Mouse (Mus musculus): ENCODE results near the gene Gm28551.
"Not testable (repeated sequence)": the region's sequence is repeated elsewhere in the genome, so short reads cannot be mapped to it uniquely, and the experiment has no call there.

Gene Gm28551

DNA sequence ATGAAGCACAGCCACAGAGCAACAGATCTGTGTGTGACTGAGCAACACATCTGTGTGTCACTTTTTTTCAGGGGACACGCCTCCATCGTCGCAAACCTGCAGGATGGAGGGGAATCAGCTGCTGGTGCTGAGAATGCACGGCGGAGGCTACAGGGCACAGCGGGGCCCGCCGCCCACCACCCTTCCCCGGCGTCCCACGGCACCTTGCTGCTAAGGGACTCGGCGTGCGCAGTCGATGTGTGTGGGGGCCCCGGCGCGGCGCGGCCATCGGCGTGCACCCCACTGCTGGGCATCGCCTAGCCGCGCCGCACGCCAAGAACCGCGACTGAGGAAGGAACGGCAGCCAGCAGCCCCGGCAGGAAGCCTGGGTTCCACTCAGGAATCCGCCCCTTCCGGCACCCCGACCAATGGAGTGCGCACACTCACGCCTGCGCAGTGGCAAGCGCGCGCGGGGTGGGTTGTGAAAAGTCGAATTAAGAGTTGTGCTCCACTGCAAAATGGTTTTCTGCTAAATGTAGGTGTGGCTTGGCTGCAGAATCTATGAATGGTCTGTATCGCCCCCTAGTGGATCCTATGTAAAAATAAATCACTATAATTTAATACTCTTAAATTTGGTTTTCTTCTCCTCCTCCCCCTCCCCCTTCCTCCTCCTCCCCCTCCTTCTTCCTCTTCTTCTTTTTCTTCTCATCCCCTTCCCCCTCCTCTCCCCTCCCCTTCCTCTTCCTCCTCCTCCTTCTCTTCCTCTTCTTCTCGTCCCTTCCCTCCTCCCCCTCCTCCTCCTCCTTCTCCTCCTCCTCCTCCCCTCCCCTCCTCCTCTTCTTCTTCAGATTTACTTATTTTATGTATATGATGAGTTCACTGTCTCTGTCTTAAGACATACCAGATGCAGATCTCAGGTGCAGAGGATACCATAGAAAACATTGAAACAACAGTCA is at the start of gene Gm28551, which contains the start of the genes Asdurf and Asnsd1:
TSS of gene Gm28551 (minus strand) at position 341 of the 935 bp plus-strand sequence.
TSS of gene Asdurf (minus strand) at position 293 of the 935 bp plus-strand sequence.
TSS of gene Asnsd1 (minus strand) at position 426 of the 935 bp plus-strand sequence.
- DNase-seq (ENCODE audit: low read depth, low spot score) = peak; percentile 98

DNA sequence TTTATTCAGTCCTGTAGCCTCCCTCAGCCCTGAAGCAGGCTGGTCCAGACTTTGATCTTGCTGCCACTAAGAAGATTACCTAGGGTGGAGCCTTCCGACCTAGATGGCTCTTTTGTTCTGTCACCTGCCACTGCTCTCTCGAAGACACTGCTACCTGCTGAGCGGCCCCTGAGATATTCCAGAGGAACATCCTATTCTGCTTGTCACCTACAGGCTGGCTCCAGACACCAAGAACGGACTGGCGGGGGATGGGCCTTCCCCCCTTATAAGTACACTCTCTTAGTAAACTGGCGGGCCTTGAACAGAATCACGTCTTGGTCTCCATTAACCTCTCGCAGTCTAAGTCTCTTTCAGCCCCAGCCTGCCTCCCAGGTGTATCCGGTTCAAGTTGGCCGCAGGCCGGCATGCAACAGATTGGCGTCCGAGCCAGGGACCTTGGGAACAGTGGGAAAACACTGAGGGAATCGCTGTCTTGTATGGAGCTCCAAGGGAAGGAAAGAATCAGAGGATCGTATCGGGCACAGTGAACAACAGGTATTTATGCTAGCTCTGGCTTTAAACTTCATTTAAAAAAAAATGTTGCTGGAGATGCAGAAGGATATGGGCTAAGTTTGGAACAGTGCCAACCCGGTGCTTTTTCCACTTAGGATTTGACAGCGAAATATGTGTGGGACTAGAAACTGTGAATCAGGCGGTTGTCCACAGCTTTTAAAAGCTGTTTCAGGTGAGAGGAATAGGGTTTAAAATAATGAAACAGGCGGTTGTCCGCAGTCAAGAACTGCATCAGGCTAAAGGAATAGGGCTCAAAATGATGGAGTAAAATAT is 41.7 kb upstream of the Gm28551 start:
- DNase-seq (ENCODE audit: low read depth, low spot score) = peak; percentile 85

DNA sequence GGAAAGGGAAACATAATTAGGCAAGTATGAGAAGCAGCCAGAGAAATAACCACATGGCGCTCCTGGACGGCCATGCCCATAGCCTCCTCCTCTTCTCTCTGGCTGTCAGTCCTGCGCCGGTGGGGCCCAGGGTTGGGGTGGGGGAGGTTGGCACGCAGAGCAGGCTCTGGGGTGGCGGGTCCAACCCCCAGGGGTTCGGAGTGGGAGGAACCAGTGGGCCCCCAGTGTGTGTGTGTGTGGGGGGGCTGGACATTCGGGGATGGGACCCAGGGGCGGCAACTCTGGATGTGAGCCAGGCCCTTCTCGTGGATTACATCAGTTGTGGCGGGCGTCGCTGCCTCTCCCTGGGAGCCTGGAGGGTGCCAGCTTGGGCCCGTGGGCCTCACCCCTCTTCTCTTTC is 36.3 kb upstream of the Gm28551 start:
- no peak for DNase-seq (ENCODE audit: low read depth, low spot score)

DNA sequence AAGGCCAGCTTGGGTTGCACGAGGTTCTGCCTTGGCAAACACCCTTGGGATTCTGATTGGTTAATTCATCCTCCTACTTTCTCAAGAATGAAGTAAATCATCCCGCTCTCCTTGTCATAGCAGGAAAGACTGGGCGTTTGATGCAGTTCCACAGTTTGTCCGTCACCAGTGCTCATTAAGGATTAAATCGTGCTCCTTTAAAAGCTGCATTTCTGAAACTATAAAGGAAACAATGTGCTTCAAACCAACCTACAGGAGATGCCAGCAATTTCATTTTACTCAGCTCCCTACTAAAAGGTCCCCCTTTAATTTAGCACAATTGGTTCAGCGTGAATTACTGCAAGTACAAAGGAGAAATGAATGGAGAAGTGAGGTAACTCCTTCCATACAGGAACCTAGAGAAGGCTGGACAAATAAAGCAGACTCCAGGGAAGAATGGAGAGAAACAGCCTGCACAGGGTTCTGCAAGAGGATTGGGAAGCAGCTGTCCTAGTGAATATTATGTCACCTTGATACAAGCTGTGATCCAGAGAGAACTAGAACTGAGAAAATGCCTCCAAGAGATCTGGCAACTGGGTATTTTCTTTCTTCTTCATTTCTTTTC is 31.7 kb upstream of the Gm28551 start:
- DNase-seq (ENCODE audit: low read depth, low spot score) = no peak

DNA sequence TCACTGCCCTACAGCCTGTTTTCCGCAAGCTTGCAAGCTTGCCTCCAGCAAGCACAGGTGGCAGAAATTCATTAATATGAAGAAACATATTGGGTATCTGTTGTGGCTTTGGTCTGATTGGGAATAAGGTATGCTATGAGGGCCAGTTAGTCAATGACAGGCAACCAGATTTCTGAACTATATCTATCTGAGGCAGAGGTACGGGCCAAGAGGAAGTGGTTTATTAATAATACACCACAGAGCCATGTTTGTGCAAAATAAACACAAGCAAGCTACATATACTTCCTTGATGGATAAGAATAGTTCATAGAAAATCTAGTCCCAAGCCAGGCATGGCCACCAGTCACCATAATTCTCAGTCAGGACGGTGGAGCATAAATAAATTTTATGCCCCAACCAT is 25.3 kb upstream of the Gm28551 start:
- no peak for DNase-seq (ENCODE audit: low read depth, low spot score)

DNA sequence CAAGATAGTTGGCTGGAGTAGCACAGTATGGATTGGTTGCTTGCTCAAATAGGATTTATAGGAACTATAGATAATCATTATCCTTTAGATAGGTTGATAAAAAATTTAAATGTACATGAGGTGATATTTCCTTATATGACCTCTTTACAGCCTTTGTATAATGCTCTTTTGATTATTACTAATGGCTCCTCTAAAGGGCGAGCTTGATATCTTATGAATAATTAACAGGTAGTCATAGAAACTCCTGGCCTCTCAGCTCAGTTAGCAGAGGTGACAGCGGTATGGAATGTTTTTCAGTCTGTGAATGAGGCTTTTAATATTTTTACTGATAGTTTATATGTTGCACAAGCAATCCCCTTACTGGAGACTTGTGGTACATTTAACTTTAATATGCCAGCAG is 23.5 kb upstream of the Gm28551 start:
- not testable (repeated sequence) for DNase-seq (ENCODE audit: low read depth, low spot score)

DNA sequence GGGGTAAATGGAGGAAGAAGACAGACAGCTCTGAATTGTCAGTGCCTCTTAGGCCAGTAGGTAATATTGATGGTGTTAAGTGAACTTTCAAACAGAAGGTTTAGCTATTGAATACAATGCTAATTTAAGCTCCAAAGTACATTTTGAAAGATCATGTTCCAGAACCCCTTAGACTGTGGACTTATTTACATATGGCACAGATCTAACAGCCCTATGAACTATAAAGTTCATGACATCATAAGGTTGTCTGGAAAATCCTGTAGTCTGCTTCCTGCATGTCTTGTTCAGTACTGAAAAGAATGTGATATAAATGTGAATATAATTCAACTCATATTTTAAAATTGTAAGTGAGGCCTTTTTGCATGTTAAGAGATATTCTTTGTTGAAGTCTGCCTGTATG is 6.5 kb upstream of the Gm28551 start:
- no peak for DNase-seq (ENCODE audit: low read depth, low spot score)

DNA sequence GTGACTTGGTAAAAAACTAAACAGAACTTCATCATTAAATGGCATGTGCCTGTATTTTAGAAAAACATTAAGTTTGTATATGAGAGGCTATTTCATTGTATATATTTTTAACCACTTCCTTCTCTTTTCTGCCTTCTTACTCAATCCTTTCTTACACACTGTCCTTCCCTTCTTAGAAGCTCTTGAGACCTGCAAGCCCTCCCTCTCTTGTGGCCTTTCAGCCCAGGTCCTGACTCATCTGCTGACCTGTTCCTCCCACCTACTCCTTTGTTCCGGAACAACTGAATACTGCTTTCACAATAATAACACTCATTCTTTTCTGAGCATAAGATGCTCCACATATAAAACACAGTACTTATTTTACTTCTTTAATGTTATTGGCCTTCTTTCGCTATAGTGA is 11.4 kb downstream of the Gm28551 start:
- DNase-seq (ENCODE audit: low read depth, low spot score) = no peak

DNA sequence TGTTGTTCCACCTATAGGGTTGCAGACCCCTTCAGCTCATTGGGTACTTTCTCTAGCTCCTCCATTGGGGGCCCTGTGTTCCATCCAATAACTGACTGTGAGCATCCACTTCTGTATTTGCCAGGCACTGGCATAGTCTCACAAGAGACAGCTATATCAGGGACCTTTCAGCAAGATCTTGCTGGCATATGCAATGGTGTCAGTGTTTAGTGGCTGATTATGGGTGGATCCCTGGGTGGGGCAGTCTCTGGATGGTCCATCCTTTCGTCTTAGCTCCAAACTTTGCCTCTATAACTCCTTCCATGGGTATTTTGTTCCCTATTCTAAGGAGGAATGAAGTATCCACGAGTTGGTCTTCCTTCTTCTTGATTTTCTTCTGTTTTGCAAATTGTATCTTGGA is 15.1 kb downstream of the Gm28551 start:
- DNase-seq (ENCODE audit: low read depth, low spot score) = not testable (repeated sequence)

DNA sequence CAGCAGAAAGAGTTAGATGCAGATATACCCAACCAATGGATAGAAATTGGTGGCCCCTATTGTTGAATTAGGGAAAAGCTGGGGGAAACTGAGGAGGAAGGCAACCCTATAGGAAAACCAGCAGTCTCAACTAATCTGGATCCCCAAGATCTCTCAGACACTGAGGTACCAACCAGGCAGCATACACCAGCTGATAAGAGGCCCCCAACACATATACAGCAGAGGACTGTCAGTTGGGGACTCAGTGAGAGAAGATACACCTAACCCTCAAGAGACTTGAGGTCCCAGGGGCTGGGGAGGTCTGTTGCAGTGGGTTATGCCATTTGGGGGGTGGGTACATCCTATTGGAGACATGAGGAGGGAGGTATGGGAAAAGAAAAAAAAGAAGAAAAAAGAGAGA is 17.0 kb downstream of the Gm28551 start:
- no peak for DNase-seq (ENCODE audit: low read depth, low spot score)

DNA sequence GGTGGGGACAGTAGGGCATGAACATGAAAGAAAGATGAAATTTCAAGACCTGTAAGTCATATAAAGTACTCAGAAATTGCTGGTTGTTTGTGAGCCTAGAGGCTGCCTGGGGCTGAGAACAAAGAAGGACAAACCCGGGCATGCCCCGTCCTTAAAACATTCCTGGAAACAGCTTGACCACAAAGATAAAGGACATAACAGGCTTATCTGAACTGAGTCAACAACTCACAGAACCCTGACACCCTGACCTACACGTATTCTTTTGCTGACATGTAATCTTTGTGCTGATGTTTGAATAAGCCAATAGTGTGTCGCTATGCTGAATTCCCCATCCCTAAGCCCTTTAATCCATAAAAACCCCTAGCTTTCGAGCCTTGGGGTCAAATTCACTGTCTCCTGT is 18.9 kb downstream of the Gm28551 start:
- not testable (repeated sequence) for DNase-seq (ENCODE audit: low read depth, low spot score)

DNA sequence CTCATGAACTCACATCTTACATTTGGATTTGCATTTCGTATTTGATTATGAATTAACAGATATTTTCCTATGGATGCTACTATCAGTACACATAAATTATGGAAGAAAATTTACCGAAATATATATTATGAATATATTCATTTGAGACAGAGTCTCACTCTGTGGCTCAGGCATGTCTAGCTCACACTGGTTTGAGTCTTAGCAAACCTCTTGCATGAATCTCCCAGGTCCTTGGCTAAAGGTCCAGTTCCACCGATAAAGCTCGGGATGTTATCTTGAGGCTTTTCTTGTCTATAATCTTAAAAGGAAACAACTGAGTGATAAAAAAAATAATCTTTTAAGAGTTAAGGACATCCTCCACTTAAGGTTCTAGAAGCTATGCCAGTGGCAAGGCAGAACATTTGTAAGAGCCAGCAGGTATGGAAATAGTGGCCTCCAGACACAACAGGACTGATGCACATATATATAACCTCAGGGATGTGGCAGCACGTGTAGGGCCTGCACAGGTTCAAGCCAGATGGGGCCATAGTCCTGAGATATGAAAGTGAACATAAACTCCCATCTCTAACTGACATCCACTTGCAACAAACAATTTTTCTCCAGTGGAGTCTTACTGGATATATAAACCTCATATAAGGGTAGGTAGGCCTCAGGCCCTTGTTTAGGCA is 27.5 kb downstream of the Gm28551 start:
- DNase-seq (ENCODE audit: low read depth, low spot score) = no peak

DNA sequence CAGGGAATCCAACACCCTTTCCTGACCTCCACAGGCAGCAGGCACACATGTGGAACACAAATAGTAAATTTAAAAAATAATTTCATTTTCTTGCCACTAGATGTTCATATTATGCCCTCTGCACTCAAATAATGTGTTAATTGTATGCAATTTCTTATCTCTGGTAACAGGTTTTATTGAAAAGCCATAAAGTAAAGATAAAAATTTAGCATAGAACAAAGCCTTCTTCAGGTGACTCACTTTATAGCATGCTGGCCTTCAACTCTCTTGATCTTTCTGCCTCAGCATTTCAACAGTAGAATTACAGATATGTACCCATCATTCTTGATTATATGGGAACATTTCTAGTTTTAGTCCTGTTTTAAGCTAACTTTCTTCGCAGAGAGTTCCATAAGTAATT is 28.2 kb downstream of the Gm28551 start:
- no peak for DNase-seq (ENCODE audit: low read depth, low spot score)

DNA sequence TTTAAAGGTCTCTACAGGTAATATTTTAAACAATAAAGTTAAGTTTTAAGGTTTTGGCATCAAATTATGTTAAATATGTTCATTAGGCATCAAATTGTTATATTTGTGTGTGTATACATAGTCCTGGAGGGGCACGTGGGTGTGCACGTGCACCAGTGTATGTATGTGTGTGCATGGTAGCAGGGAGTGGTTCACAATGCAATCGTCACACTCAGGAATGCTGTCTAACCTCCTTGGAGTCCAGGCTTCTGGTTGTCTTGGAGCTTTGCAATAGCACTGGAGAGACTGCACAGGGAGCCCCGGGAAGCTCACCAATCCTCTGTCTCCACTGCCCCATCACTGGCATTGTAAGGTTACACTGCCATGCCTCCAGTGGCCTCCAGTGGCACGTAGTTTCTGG is 29.2 kb downstream of the Gm28551 start:
- no peak for DNase-seq (ENCODE audit: low read depth, low spot score)

DNA sequence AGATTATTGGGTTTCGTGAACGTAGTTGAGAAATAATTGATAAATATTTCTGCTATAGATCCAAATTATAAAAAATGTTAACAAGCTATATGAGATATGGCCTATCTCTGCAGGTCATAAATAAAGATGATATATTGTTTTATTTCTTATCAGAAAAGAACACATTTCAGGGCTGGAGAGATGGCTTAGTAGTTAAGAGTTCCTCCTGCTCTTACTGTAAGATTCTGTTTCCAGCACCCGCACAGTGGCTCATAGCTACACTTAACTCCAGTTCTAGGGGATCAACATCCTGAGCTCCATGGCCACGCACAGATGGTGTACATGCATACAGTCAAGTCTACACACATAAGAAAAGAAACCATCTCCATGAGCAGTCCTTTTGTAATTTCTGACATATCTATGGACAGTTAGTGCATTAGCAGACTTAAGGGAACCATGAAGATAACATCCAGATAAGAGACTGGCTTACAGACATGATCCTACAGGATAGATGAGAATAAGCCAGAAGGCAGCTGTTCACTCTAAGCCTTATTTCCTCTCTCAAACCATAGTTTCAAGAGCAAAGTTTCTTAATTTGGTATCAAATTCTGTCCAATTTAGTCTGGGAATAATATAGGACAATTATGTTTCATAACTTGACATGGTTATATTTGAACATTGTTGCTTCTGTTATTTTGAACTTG is 30.7 kb downstream of the Gm28551 start:
- no peak for DNase-seq (ENCODE audit: low read depth, low spot score)

DNA sequence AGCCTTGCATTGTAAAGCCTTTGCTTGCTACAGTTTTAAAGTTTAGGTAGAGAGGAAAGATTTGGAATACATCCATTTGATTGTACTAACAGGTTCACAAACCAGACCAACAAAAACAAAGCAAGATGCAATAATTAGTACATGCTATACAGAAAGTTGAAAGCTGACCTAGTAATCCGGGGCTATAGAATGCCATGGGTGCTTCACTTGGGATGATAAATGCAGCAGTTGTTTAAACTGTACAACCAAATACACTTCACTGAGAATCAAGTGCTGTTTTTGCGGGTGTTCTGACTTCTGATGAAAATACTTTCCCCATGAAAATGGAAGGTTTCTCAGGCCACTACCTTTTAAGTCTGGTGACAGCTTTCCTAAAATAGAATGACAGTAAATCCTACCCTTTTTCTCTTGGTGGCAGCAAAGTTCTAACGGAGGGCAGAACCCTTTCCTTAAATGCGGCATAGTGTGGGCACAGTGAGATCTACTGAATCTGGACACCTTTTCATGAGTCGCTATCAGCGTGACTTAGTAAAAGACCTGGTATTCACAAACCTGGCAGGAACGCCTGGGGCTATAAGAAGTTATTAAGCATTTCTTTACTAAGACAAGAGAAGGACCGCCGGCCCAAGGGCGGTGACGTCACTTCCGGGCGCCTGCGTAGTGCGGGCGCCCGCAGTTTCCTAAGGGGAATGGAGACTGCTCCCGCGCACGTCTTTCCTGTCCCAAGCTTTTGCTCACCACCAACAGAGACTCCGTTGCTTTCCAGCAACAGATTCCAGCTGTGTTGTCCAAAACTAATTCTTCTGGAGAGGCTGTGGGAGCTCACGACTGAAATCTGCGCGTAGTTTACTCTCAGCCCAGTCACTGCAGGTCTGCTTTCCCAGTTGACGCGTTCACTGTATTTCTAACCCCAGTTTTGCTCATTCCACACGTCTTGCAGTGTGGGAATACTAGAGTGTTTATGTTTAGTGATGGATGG is 39.2 kb downstream of the Gm28551 start, which contains the start of gene Osgepl1:
TSS of gene Osgepl1 (plus strand) at position 636 of the 979 bp plus-strand sequence.
- DNase-seq (ENCODE audit: low read depth, low spot score) = peak; percentile 90

DNA sequence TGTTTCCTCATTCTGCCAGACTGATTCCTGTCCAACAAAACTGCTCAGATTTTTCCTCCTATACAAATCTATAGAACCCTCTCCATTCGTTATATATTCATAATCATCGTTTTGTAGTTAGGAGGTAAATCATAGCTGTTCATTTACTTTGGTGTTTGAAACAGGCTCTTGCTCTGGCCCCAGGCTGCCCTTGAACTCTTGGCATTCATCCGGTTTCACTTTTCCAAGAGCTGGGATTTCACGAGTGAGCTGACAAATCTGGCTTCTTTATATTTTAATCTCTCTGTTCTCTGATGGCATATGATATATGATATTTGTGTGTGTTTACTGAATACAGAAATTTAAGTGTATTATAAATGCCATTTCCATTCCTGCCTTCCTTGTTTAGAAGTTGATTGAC is 52.0 kb downstream of the Gm28551 start:
- no peak for DNase-seq (ENCODE audit: low read depth, low spot score)

DNA sequence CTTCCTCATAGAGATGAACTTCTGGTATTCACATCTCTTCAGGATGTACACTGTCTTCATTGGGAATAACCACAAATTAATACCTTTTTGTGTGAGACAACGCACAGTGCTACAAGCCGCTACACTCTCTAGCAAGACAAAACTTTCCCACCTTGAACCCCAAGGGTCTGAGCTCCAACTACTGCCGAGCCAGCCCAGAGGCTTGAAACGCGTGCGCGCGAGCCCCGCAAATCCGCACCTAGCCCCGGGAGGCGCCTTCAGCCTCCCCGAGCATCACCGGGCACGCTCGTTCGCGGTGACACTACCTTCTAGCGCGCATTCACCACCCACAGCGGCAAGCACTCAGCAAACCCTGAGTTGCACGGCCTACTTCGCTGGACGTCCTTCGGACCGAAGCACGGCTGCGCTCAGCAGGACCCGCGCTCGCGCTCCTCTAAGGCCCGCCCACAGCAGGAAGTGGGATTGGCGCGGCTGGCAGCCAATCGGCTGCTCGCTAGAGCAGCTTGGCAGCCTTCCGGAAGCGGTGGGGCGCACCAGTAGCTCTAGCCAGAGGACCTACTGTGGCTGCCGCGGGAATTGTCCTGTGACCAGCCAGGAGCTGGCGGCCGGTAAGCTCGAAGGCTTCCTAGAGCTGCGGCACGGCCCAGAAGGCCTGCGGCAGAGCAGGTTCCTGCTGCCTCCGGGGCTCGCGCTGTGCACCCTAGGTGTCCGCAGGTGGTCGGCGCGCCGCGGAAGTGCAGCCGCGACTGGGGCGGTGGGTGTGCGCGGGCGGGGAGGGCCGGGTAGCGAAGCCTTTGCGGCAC is 55.7 kb downstream of the Gm28551 start, which contains the start of the genes Pms1, Ormdl1 and Gm28778:
TSS of gene Pms1 (minus strand) at position 438 of the 803 bp plus-strand sequence.
TSS of gene Ormdl1 (plus strand) at position 515 of the 803 bp plus-strand sequence.
TSS of gene Gm28778 (plus strand) at position 531 of the 803 bp plus-strand sequence.
- DNase-seq (ENCODE audit: low read depth, low spot score) = peak; percentile 98
